ENCODE assay signal across 14 mouse cellular contexts in the genomic region with DNA sequence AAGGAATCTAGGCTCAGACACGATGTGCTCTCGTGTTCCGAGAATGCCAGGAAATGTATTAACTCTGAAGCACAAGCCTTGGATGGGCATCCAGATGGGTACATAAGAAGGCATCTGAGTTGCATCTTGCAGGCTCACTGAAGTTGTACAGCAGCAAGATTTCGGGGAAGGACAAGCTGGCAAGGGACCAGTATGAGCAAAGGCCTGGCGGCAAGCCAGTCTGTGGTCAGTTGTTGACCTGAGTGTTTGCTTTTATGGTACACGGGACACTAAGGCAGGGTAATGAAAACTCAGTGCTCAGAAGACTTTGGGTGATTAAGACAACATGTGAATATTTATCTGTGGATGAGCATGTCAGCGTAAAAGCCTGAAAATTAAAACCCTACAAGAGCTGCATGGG.
DNase-seq lines count a peak whose midpoint lies in the region; ATAC-seq lines count a peak whose summit lies in the region.
"Had no signal": no experiment of that assay in that cellular context is flagged by ENCODE, and none has a peak within 500 bp of the region (broad histone marks: within the 10 kb centered on the region; RNA-seq: fewer than 3 reads in every experiment).

No protein-coding gene starts in this region.

- no peaks in the 10 kb centered on the region for H3K36me3 ChIP-seq in forebrain, embryonic 15.5 days
- H3K36me3 ChIP-seq: forebrain, embryonic 12.5 days; G1E; limb, embryonic 15.5 days; neural tube, embryonic 12.5 days had no signal

- H3K4me2 ChIP-seq in forebrain, embryonic 15.5 days (replicated peaks), result no peak overlapping the region
- H3K4me2 ChIP-seq: forebrain, embryonic 12.5 days; limb, embryonic 15.5 days; neural tube, embryonic 12.5 days had no signal

- H3K27ac ChIP-seq in forebrain, embryonic 15.5 days (replicated peaks), result no peak overlapping the region
- H3K27ac ChIP-seq: forebrain, embryonic 12.5 days; limb, embryonic 15.5 days; neural tube, embryonic 12.5 days; stomach, postnatal 0 days had no signal

- ATAC-seq in forebrain, embryonic 15.5 days (replicated peaks), result no peak

- H3K4me1 ChIP-seq in forebrain, embryonic 15.5 days, result peaks cover 15% of the 10 kb centered on the region
- H3K4me1 ChIP-seq: limb, embryonic 15.5 days; megakaryocyte, embryonic 14.5 days; neural tube, embryonic 12.5 days had no signal

- no peaks in the 10 kb centered on the region for H3K9me3 ChIP-seq in forebrain, embryonic 15.5 days
- H3K9me3 ChIP-seq: forebrain, embryonic 12.5 days; limb, embryonic 15.5 days; neural tube, embryonic 12.5 days had no signal

- H3K27me3 ChIP-seq in forebrain, embryonic 15.5 days, result no peaks in the 10 kb centered on the region
- H3K27me3 ChIP-seq: forebrain, embryonic 12.5 days; limb, embryonic 15.5 days; neural tube, embryonic 12.5 days had no signal

- DNase-seq in kidney, postnatal 10 days, result peak; percentile 41
- no peak for DNase-seq in kidney, adult 11 months
- DNase-seq in 3T3-L1 (ENCODE audit: low read depth, low spot score) (peak; percentile 5), MN1 (ENCODE audit: low spot score) (no peak)
- DNase-seq in Muller cell, postnatal 12 days (ENCODE audit: inconsistent ontology term), result peak; percentile 26
- peak; percentile 6 to 19 for DNase-seq in heart, postnatal 14 days
- DNase-seq: right cerebral cortex, postnatal 4 days had no signal

- no peak overlapping the region for H3K9ac ChIP-seq in forebrain, embryonic 15.5 days (replicated peaks)
- H3K9ac ChIP-seq: forebrain, embryonic 12.5 days; limb, embryonic 15.5 days; neural tube, embryonic 12.5 days had no signal

- intact Hi-C loops in heart, postnatal 14 days (cut with DNase I), result no loop called here

- 81% methylated on average over 7 of the region's 7 CpGs for WGBS in forebrain, embryonic 15.5 days

- H3K4me3 ChIP-seq in forebrain, embryonic 15.5 days, result no peak overlapping the region
- H3K4me3 ChIP-seq: forebrain, embryonic 12.5 days; limb, embryonic 15.5 days; megakaryocyte, embryonic 14.5 days; neural tube, embryonic 12.5 days had no signal

Comparison
In these comparisons a context has a peak if more than half of its experiments do, and no peak if none do; other contexts are left out.
1. DNase-seq: peak in kidney, postnatal 10 days (single experiment), 3T3-L1 (single experiment), Muller cell, postnatal 12 days (single experiment) and heart, postnatal 14 days (2 of 2); none in kidney, adult 11 months (single experiment) and MN1 (single experiment).